Comparison of ENCODE assay signal across 24 mouse cellular contexts in genomic region chr16:64676865-64677264, GRCm38 (mm10).
DNase-seq lines count a peak whose midpoint lies in the region; ATAC-seq and TF ChIP-seq lines count a peak whose summit lies in the region.
"Had no signal": no experiment of that assay in that cellular context is flagged by ENCODE, and none has a peak within 500 bp of the region (broad histone marks: within the 10 kb centered on the region; RNA-seq: fewer than 3 reads in every experiment).

No protein-coding gene starts in this region.

- ATAC-seq in forebrain, embryonic 14.5 days = peak; percentile 66
- ATAC-seq in lung, embryonic 14.5 days (ENCODE audit: insufficient read depth) = peak; percentile 76
- no peak for ATAC-seq in lung, postnatal 0 days
- ATAC-seq in stomach, embryonic 14.5 days (ENCODE audit: insufficient number of reproducible peaks, insufficient read depth, low FRiP score, low read depth) = peak; percentile 42; the same call in 1 of the 2 replicates
- ATAC-seq in stomach, postnatal 0 days (ENCODE audit: low FRiP score, low TSS enrichment) = no peak

- no peaks in the 10 kb centered on the region for H3K36me3 ChIP-seq in forebrain, embryonic 14.5 days (ENCODE audit: control insufficient read depth, insufficient read depth, low read length)
- no peaks in the 10 kb centered on the region for H3K36me3 ChIP-seq in forebrain, embryonic 10.5 days (replicated peaks)
- H3K36me3 ChIP-seq in lung, embryonic 14.5 days (ENCODE audit: insufficient read depth) = no peaks in the 10 kb centered on the region
- H3K36me3 ChIP-seq in lung, postnatal 0 days (ENCODE audit: insufficient read depth, low read length) = no peaks in the 10 kb centered on the region
- H3K36me3 ChIP-seq in stomach, embryonic 14.5 days (ENCODE audit: control insufficient read depth, insufficient read depth, low read length) = no peaks in the 10 kb centered on the region
- no peaks in the 10 kb centered on the region for H3K36me3 ChIP-seq in stomach, postnatal 0 days (ENCODE audit: control insufficient read depth, insufficient read depth, low read length)
- H3K36me3 ChIP-seq: embryonic facial prominence, embryonic 12.5 days; limb, embryonic 15.5 days; liver, embryonic 15.5 days; neural tube, embryonic 15.5 days had no signal

- no peak overlapping the region for H3K4me2 ChIP-seq in forebrain, embryonic 14.5 days (ENCODE audit: low read length)
- no peak overlapping the region for H3K4me2 ChIP-seq in lung, embryonic 14.5 days
- no peak overlapping the region for H3K4me2 ChIP-seq in lung, postnatal 0 days (replicated peaks; ENCODE audit: low read depth, low read length)
- no peak overlapping the region for H3K4me2 ChIP-seq in stomach, embryonic 14.5 days (replicated peaks; ENCODE audit: low read depth, low read length)
- no peak overlapping the region for H3K4me2 ChIP-seq in stomach, postnatal 0 days (replicated peaks; ENCODE audit: low read depth)
- H3K4me2 ChIP-seq: embryonic facial prominence, embryonic 12.5 days; limb, embryonic 15.5 days; liver, embryonic 15.5 days; neural tube, embryonic 15.5 days had no signal

- DNase-seq in forebrain, embryonic 14.5 days (ENCODE audit: low spot score) = peak; percentile 24
- DNase-seq in forebrain, embryonic 10.5 days (ENCODE audit: extremely low spot score, low spot score) = no peak
- DNase-seq in lung, embryonic 14.5 days = no peak
- no peak for DNase-seq in lung, postnatal 0 days (ENCODE audit: low spot score)
- no peak for DNase-seq in stomach, postnatal 0 days (ENCODE audit: low spot score)
- no peak for DNase-seq in gastrocnemius, postnatal 4 days (ENCODE audit: low spot score in 2 of 2)
- DNase-seq in neural tube, embryonic 10.5 days (ENCODE audit: extremely low spot score, low spot score) = no peak
- DNase-seq: adrenal gland, postnatal 25 days; B cell, adult 2 months; cerebellum, adult 2 months; gastrocnemius, postnatal 36 days; kidney, adult 18-20 months; kidney, postnatal 10 days; layer of hippocampus, postnatal 36 days; lung, postnatal 4 days; right cerebral cortex, postnatal 25 days; thymus, postnatal 25 days had no signal

- H3K4me3 ChIP-seq in forebrain, embryonic 14.5 days (ENCODE audit: low read depth, low read length) = no peak overlapping the region
- no peak overlapping the region for H3K4me3 ChIP-seq in forebrain, embryonic 10.5 days
- H3K4me3 ChIP-seq in lung, embryonic 14.5 days (ENCODE audit: low read depth, low read length) = no peak overlapping the region
- no peak overlapping the region for H3K4me3 ChIP-seq in lung, postnatal 0 days (ENCODE audit: low read depth, low read length)
- no peak overlapping the region for H3K4me3 ChIP-seq in stomach, embryonic 14.5 days (ENCODE audit: low read depth, low read length)
- no peak overlapping the region for H3K4me3 ChIP-seq in stomach, postnatal 0 days (ENCODE audit: low read depth, low read length)
- H3K4me3 ChIP-seq: embryonic facial prominence, embryonic 12.5 days; layer of hippocampus, adult 2 months; limb, embryonic 15.5 days; liver, embryonic 15.5 days; myocyte; neural tube, embryonic 15.5 days had no signal

- no peaks in the 10 kb centered on the region for H3K9me3 ChIP-seq in forebrain, embryonic 14.5 days (replicated peaks; ENCODE audit: control insufficient read depth, low read length)
- H3K9me3 ChIP-seq in forebrain, embryonic 10.5 days = no peaks in the 10 kb centered on the region
- H3K9me3 ChIP-seq in lung, embryonic 14.5 days (ENCODE audit: low read depth, low read length) = no peaks in the 10 kb centered on the region
- no peaks in the 10 kb centered on the region for H3K9me3 ChIP-seq in lung, postnatal 0 days (ENCODE audit: low read length)
- no peaks in the 10 kb centered on the region for H3K9me3 ChIP-seq in stomach, embryonic 14.5 days (ENCODE audit: control insufficient read depth, low read depth, low read length)
- H3K9me3 ChIP-seq in stomach, postnatal 0 days (ENCODE audit: control insufficient read depth, low read length) = no peaks in the 10 kb centered on the region
- H3K9me3 ChIP-seq: embryonic facial prominence, embryonic 12.5 days; limb, embryonic 15.5 days; liver, embryonic 15.5 days; neural tube, embryonic 15.5 days had no signal

- H3K27ac ChIP-seq in forebrain, embryonic 14.5 days (ENCODE audit: low read depth, low read length) = 0 out of 2 replicates have a peak overlapping the region, but pooled peaks have one; percentile 21
- no peak overlapping the region for H3K27ac ChIP-seq in forebrain, embryonic 10.5 days
- peak overlapping the region; percentile 10; the same call in 1 of the 2 replicates for H3K27ac ChIP-seq in lung, embryonic 14.5 days (ENCODE audit: low read depth)
- H3K27ac ChIP-seq in lung, postnatal 0 days (ENCODE audit: low read length) = no peak overlapping the region
- peak overlapping the region; percentile 49; the same call in 1 of the 2 replicates for H3K27ac ChIP-seq in stomach, embryonic 14.5 days (ENCODE audit: low read length)
- no peak overlapping the region for H3K27ac ChIP-seq in stomach, postnatal 0 days (replicated peaks)
- H3K27ac ChIP-seq: embryonic facial prominence, embryonic 12.5 days; layer of hippocampus, adult 2 months; limb, embryonic 15.5 days; liver, embryonic 15.5 days; neural tube, embryonic 15.5 days had no signal

- TF ChIP-seq CTCF in lung, embryonic 14.5 days (IDR thresholded peaks at IDR 0.05; ENCODE audit: low read depth) = no peak
- TF ChIP-seq CTCF in lung, postnatal 0 days (IDR thresholded peaks at IDR 0.05) = no peak
- TF ChIP-seq CTCF in stomach, postnatal 0 days (IDR thresholded peaks at IDR 0.05; ENCODE audit: low read depth) = no peak

- no peaks in the 10 kb centered on the region for H3K27me3 ChIP-seq in forebrain, embryonic 14.5 days (replicated peaks; ENCODE audit: control insufficient read depth, insufficient read depth, low read length)
- H3K27me3 ChIP-seq in forebrain, embryonic 10.5 days (ENCODE audit: poor library complexity, severe bottlenecking) = no peaks in the 10 kb centered on the region
- no peaks in the 10 kb centered on the region for H3K27me3 ChIP-seq in lung, embryonic 14.5 days (ENCODE audit: insufficient read depth, low read length)
- H3K27me3 ChIP-seq in lung, postnatal 0 days (replicated peaks; ENCODE audit: insufficient read depth, low read length) = no peaks in the 10 kb centered on the region
- H3K27me3 ChIP-seq in stomach, embryonic 14.5 days (ENCODE audit: control insufficient read depth, insufficient read depth, low read length) = no peaks in the 10 kb centered on the region
- H3K27me3 ChIP-seq in stomach, postnatal 0 days (ENCODE audit: control insufficient read depth, insufficient read depth, low read length) = no peaks in the 10 kb centered on the region
- H3K27me3 ChIP-seq: embryonic facial prominence, embryonic 12.5 days; limb, embryonic 15.5 days; liver, embryonic 15.5 days; neural tube, embryonic 15.5 days had no signal

- no peak for TF ChIP-seq EP300 in lung, postnatal 0 days (IDR thresholded peaks at IDR 0.05)
- TF ChIP-seq EP300 in stomach, postnatal 0 days (optimal IDR thresholded peaks at IDR 0.05) = no peak

- H3K9ac ChIP-seq in forebrain, embryonic 14.5 days (ENCODE audit: low read length) = no peak overlapping the region
- H3K9ac ChIP-seq in lung, embryonic 14.5 days = no peak overlapping the region
- no peak overlapping the region for H3K9ac ChIP-seq in lung, postnatal 0 days (replicated peaks; ENCODE audit: low read depth)
- no peak overlapping the region for H3K9ac ChIP-seq in stomach, embryonic 14.5 days (replicated peaks; ENCODE audit: low read depth, low read length)
- no peak overlapping the region for H3K9ac ChIP-seq in stomach, postnatal 0 days (ENCODE audit: low read length)
- H3K9ac ChIP-seq: embryonic facial prominence, embryonic 12.5 days; limb, embryonic 15.5 days; liver, embryonic 15.5 days; neural tube, embryonic 15.5 days had no signal

- WGBS in forebrain, embryonic 14.5 days = 65% methylated on average over 3 of the region's 3 CpGs
- 86% methylated on average over 3 of the region's 3 CpGs for WGBS in forebrain, embryonic 10.5 days
- 39% methylated on average over 3 of the region's 3 CpGs for WGBS in lung, embryonic 14.5 days
- WGBS in lung, postnatal 0 days = 47% methylated on average over 3 of the region's 3 CpGs
- 43% methylated on average over 3 of the region's 3 CpGs for WGBS in stomach, embryonic 14.5 days
- 43% methylated on average over 3 of the region's 3 CpGs for WGBS in stomach, postnatal 0 days

- H3K4me1 ChIP-seq in forebrain, embryonic 14.5 days (ENCODE audit: control insufficient read depth, insufficient read depth, low read length) = peaks cover 6% of the 10 kb centered on the region; the same call in 1 of the 2 replicates
- no peaks in the 10 kb centered on the region; the same call in 1 of the 2 replicates for H3K4me1 ChIP-seq in forebrain, embryonic 10.5 days
- H3K4me1 ChIP-seq in lung, embryonic 14.5 days (ENCODE audit: insufficient read depth) = no peaks in the 10 kb centered on the region
- H3K4me1 ChIP-seq in lung, postnatal 0 days (ENCODE audit: insufficient read depth, low read depth, low read length) = no peaks in the 10 kb centered on the region
- no peaks in the 10 kb centered on the region; the same call in 1 of the 2 replicates for H3K4me1 ChIP-seq in stomach, embryonic 14.5 days (ENCODE audit: control insufficient read depth, insufficient read depth, low read length)
- no peaks in the 10 kb centered on the region for H3K4me1 ChIP-seq in stomach, postnatal 0 days (replicated peaks; ENCODE audit: control insufficient read depth, insufficient read depth)
- H3K4me1 ChIP-seq: embryonic facial prominence, embryonic 12.5 days; limb, embryonic 15.5 days; liver, embryonic 15.5 days had no signal

Comparison
In these comparisons a context has a peak if more than half of its experiments do, and no peak if none do; other contexts are left out.
1. ATAC-seq: peak in forebrain, embryonic 14.5 days (single experiment), lung, embryonic 14.5 days (single experiment) and stomach, embryonic 14.5 days (single experiment); none in lung, postnatal 0 days (single experiment) and stomach, postnatal 0 days (single experiment).
2. H3K27ac ChIP-seq: peak in forebrain, embryonic 14.5 days (single experiment), lung, embryonic 14.5 days (single experiment) and stomach, embryonic 14.5 days (single experiment); none in forebrain, embryonic 10.5 days (single experiment), lung, postnatal 0 days (single experiment) and stomach, postnatal 0 days (single experiment).